Mouse (Mus musculus) G1E (cell line): Measurements from ENCODE around the gene Cadm1.

Experiments
- CTCF ChIP-seq: IDR thresholded peaks from 2 replicates; pipeline ENCODE4 v1.5.1; 2012; ENCODE audit warnings: low read depth, low read length, inconsistent platforms, mixed read lengths
- GATA1 ChIP-seq: IDR thresholded peaks from 2 replicates; pipeline ENCODE4 v1.6.1; 2012; ENCODE audit warnings: borderline replicate concordance, low read length, inconsistent platforms, mixed read lengths
- GATA2 ChIP-seq: IDR thresholded peaks from 2 replicates; pipeline ENCODE4 v1.6.1; 2012; ENCODE audit warnings: low read depth, low read length, inconsistent platforms, borderline replicate concordance
- POLR2AphosphoS5 ChIP-seq: IDR thresholded peaks from 2 replicates; pipeline ENCODE4 v1.6.1; 2012; ENCODE audit warnings: low read depth, low read length, inconsistent platforms; ENCODE audit not compliant: insufficient replicate concordance
- TAL1 ChIP-seq: conservative IDR thresholded peaks from 2 replicates; pipeline ENCODE4 v1.6.1; 2012; ENCODE audit warnings: low read depth, low read length, inconsistent platforms, mixed read lengths

DNA sequence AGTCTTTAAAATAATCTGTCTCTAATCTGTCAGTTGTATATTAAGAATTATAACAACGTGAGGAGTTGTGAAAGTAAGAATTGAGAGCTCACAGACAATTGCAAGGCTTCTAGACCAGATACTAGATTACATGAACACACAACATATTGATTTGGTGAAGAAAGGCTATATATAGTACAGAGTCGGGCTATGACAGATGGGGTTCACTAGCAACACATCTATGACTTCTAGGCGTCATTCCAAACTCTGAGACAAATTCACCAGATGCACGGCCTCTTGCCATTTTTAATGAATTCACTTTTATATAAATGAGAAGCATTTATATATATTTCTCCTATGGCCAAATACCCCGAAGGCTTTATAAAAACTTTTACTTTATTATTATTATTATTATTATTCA is 75.7 kb downstream of the Cadm1 start:
- no peak for TF ChIP-seq CTCF
- TF ChIP-seq GATA1 = no peak
- TF ChIP-seq TAL1 = no peak
- no peak for TF ChIP-seq POLR2AphosphoS5
- TF ChIP-seq GATA2 = no peak
